Mouse (Mus musculus) limb, embryonic 11.5 days (tissue): Measurements from ENCODE around the gene Pcnt. TPM values are rescaled to one million over a fixed set of nuclear protein-coding genes. Genes with fewer than 3 reads are reported as not detected.

Source experiments
- ATAC-seq: fragments of 200-750 bp; cut with Nextera tagmentation; 2 replicates; pipeline ENCODE4 v1.8.0; 2017; ENCODE audit warnings: low read depth; ENCODE audit not compliant: insufficient number of reproducible peaks, low FRiP score, low TSS enrichment
- DNase-seq: peaks from one replicate; pipeline ENCODE4 v3.0.0-alpha.2; 2015; ENCODE audit warnings: low spot score
- H3K27ac ChIP-seq: fragments of 300-500 bp; sonication (generic); replicated peaks from 2 replicates; pipeline ENCODE4 v1.5.1; 2014; ENCODE audit warnings: low read depth, mild to moderate bottlenecking, low read length
- H3K27me3 ChIP-seq: fragments of 300-500 bp; sonication (generic); 2 replicates; pipeline ENCODE4 v1.6.1; 2014; ENCODE audit warnings: mild to moderate bottlenecking, low read length, mixed read lengths; ENCODE audit not compliant: control insufficient read depth, insufficient read depth
- H3K36me3 ChIP-seq: fragments of 300-500 bp; sonication (generic); 2 replicates; pipeline ENCODE4 v1.6.1; 2014; ENCODE audit warnings: mild to moderate bottlenecking, low read length, moderate library complexity, mixed read lengths; ENCODE audit not compliant: control insufficient read depth, insufficient read depth
- H3K4me1 ChIP-seq: fragments of 300-500 bp; sonication (generic); 2 replicates; pipeline ENCODE4 v1.6.1; 2014; ENCODE audit warnings: low read length, mixed read lengths; ENCODE audit not compliant: control insufficient read depth, insufficient read depth
- H3K4me2 ChIP-seq: fragments of 300-500 bp; sonication (generic); 2 replicates; pipeline ENCODE4 v1.6.1; 2014; ENCODE audit warnings: low read depth, mild to moderate bottlenecking, moderate library complexity; ENCODE audit not compliant: severe bottlenecking
- H3K4me3 ChIP-seq: fragments of 300-500 bp; sonication (generic); 2 replicates; pipeline ENCODE4 v1.5.1; 2014; ENCODE audit warnings: low read depth, low read length
- H3K9ac ChIP-seq: fragments of 300-500 bp; sonication (generic); 2 replicates; pipeline ENCODE4 v1.6.1; 2014; ENCODE audit warnings: mild to moderate bottlenecking, low read length
- H3K9me3 ChIP-seq: fragments of 300-500 bp; sonication (generic); 2 replicates; pipeline ENCODE4 v1.6.1; 2016; ENCODE audit warnings: low read length; ENCODE audit not compliant: control insufficient read depth
- WGBS: fragments of 180-500 bp; shearing (Covaris S2); extraction: QIAGEN DNeasy Blood & Tissue Kit; methylation state at CpG from one replicate; pipeline ENCODE4 v1.1.7; 2014; 5-methylcytosine and 5-hydroxymethylcytosine counted together
- polyA plus RNA-seq: library from polyadenylated mRNA; unstranded; fragments of >200 nt; fragmentation: Nextera tagmentation; extraction: Ambion mirVana; gene quantifications from 2 replicates; pipeline ENCODE4 v1.2.1, GENCODE M21; 2014

The Pcnt gene
- polyA plus RNA-seq, 1 experiment from 2014 or later: 19.0 TPM

DNA sequence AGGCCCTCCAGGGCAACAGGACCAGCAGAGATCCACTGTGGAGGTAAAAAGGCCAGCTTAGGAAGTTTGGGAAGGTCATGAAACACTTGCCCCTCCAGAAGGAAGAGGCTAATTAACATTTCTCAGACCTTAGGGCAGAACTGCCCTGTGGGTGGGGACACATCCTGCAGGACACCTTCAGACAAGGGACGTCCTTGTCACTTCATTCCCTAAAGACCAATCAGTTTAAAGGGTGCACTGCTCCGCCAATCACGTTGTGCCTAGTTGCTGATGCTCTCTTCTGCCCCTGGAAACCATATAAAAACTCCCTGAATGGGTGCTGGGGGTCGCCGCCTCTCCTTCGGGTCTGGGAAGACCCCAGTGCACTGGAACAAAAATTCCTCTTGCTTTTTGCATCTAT, 20.1 kb upstream of the Pcnt start:
- H3K9ac ChIP-seq: no peak overlapping the region
- no peak for ATAC-seq
- no peaks in the 10 kb centered on the region for H3K4me1 ChIP-seq
- WGBS: 88% methylated on average over 6 of the region's 6 CpGs
- no peak for DNase-seq
- H3K9me3 ChIP-seq: no peaks in the 10 kb centered on the region
- no peaks in the 10 kb centered on the region for H3K36me3 ChIP-seq
- H3K4me2 ChIP-seq: no peak overlapping the region
- no peak overlapping the region for H3K4me3 ChIP-seq
- no peak overlapping the region for H3K27ac ChIP-seq
- H3K27me3 ChIP-seq: no peaks in the 10 kb centered on the region

GRCm38 (mm10) chr10:76462312-76462711, 19.7 kb upstream of the Pcnt start:
- no peak overlapping the region for H3K4me3 ChIP-seq
- no peaks in the 10 kb centered on the region for H3K27me3 ChIP-seq
- no peak for DNase-seq
- H3K4me2 ChIP-seq: no peak overlapping the region
- no peak for ATAC-seq
- no peaks in the 10 kb centered on the region for H3K36me3 ChIP-seq
- 93% methylated on average over 7 of the region's 7 CpGs for WGBS
- H3K9me3 ChIP-seq: no peaks in the 10 kb centered on the region
- H3K27ac ChIP-seq: no peak overlapping the region
- no peaks in the 10 kb centered on the region for H3K4me1 ChIP-seq
- no peak overlapping the region for H3K9ac ChIP-seq

GRCm38 (mm10) chr10:76461255-76461654, 18.7 kb upstream of the Pcnt start:
- Histone ChIP-seq H3K4me2 (no peak overlapping the region), H3K9ac (no peak overlapping the region), H3K9me3 (no peaks in the 10 kb centered on the region), H3K36me3 (no peaks in the 10 kb centered on the region), H3K4me3 (no peak overlapping the region), H3K4me1 (no peaks in the 10 kb centered on the region), H3K27me3 (no peaks in the 10 kb centered on the region), H3K27ac (no peak overlapping the region)
- ATAC-seq (no peak), DNase-seq (no peak)
- 88% methylated on average over 1 of the region's 1 CpGs for WGBS

DNA sequence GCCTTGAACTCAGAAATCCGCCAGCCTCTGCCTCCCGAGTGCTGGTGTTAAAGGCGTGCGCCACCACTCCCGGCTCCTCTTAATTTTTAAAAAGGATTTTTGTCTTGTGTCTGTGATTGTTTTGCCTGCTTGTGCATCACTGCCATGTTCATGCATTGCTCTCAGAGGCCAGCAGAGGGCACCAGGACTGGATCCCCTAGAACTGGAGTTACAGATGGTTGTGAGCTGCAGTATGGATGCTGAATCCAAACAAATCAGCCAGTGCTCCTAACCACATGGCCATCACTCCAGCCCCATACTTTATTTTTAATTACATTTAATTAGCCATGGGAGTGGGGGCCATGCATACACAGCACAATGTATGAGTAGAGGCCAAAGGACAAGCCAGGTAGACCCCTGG, 12.7 kb upstream of the Pcnt start:
- WGBS: 59% methylated on average over 4 of the region's 5 CpGs
- no peak overlapping the region for H3K4me3 ChIP-seq
- no peaks in the 10 kb centered on the region for H3K36me3 ChIP-seq
- no peaks in the 10 kb centered on the region for H3K27me3 ChIP-seq
- H3K4me2 ChIP-seq: no peak overlapping the region
- H3K27ac ChIP-seq: no peak overlapping the region
- no peak overlapping the region for H3K9ac ChIP-seq
- H3K9me3 ChIP-seq: no peaks in the 10 kb centered on the region
- peak; percentile 70 for DNase-seq
- H3K4me1 ChIP-seq: no peaks in the 10 kb centered on the region
- ATAC-seq: no peak

- no peak within 1 kb of the TSS for H3K9ac ChIP-seq
- no peak for ATAC-seq
- 70% methylated on average over 5 of the region's 5 CpGs for WGBS
These were observed 6.3 kb upstream of the Pcnt start, which contains the start of gene 2610028H24Rik for GRCm38 (mm10) chr10:76448851-76449250. Gene 2610028H24Rik, plus strand, starts transcription at chr10:76449081.

DNA sequence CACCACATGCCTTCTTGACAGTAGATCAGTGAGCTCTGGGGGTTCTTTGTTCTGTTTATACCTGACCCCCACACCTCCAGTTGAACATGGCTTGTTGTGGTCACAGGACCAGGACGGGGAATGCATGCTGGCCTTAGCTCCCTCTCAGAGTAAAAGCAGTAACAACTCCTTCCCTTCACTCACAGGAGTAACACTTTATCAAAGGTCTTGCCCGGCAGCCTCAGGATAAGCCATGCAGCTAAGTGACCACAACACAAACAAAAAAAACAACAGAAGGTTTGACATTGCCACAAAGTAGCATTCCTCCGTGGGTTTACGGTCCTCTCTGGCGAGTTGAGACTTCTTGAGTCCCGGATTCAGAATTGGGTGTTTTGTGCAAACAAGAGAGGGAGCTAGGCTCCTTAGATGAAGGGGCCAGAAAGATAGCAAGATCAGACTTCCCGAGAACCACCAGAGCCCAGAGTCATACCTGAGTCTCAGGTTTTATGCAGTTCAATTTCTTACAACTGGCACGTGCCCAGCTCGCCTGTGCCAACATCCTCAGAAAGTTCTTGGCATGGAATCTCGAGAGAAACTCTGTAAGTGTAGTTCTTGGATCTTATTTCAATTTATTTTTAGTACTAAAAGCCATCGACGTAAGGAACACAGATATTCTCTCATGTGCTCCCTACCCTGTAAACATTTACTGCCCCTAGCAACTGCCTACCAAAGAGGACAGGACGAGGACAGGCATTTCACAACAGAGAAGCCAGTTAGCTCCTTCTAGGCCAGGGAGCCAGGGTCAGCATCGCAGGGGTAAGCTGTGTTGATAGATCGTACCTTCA, 5.0 kb upstream of the Pcnt start:
- H3K9ac ChIP-seq: no peak overlapping the region
- WGBS: 82% methylated on average over 15 of the region's 15 CpGs
- no peaks in the 10 kb centered on the region for H3K36me3 ChIP-seq
- no peak overlapping the region for H3K4me3 ChIP-seq
- ATAC-seq: no peak
- H3K27ac ChIP-seq: no peak overlapping the region
- H3K27me3 ChIP-seq: no peaks in the 10 kb centered on the region
- no peaks in the 10 kb centered on the region for H3K9me3 ChIP-seq
- DNase-seq: no peak
- H3K4me1 ChIP-seq: no peaks in the 10 kb centered on the region
- H3K4me2 ChIP-seq: no peak overlapping the region

More at GRCm38 (mm10) chr10:76448851-76449250, 6.3 kb upstream of the Pcnt start, which contains the start of gene 2610028H24Rik:
- no peaks in the 10 kb centered on the region for H3K36me3 ChIP-seq
- no peak for DNase-seq
- H3K27me3 ChIP-seq: no peaks in the 10 kb centered on the region
- no peak within 1 kb of the TSS for H3K4me3 ChIP-seq
- no peaks in the 10 kb centered on the region for H3K4me1 ChIP-seq
- H3K27ac ChIP-seq: no peak within 1 kb of the TSS
- H3K4me2 ChIP-seq: no peak within 1 kb of the TSS
- H3K9me3 ChIP-seq: no peaks in the 10 kb centered on the region

GRCm38 (mm10) chr10:76445996-76446681, 3.6 kb upstream of the Pcnt start:
- Histone ChIP-seq H3K36me3 (no peaks in the 10 kb centered on the region), H3K9me3 (no peaks in the 10 kb centered on the region), H3K4me3 (no peak overlapping the region), H3K4me2 (no peak overlapping the region), H3K27ac (no peak overlapping the region), H3K27me3 (no peaks in the 10 kb centered on the region), H3K9ac (no peak overlapping the region), H3K4me1 (peaks cover 3% of the 10 kb centered on the region; the same call in 1 of the 2 replicates)
- ATAC-seq (no peak), DNase-seq (no peak)
- 77% methylated on average over 4 of the region's 4 CpGs for WGBS

DNA sequence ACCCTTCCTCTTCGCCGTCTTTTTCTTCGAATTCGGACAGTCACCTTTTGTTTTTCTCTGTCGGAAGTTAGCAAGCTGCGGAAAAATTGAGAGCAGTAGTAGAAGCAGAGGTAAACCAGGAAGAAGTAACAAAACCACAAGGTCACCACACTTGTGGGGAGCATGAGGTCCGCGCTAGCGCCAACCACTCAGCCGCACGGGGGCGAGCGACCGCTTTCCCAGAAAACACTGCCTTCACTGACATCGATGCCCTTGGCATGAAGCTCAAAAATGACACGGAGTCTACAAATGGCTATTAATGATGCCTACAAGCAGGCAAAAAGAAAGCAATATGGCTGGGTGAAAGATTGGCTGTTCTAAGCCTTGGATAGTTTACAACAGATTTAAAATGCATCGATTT, 2.3 kb downstream of the Pcnt start, which contains the start of gene AC141477.1:
Gene AC141477.1 (minus strand): TSS at position 164 of the 400 bp plus-strand sequence.
- Histone ChIP-seq H3K27me3 (no peaks in the 10 kb centered on the region), H3K4me1 (peaks cover 3% of the 10 kb centered on the region; the same call in 1 of the 2 replicates), H3K27ac (no peak within 1 kb of the TSS), H3K4me2 (no peak within 1 kb of the TSS), H3K9ac (no peak within 1 kb of the TSS), H3K9me3 (no peaks in the 10 kb centered on the region), H3K4me3 (no peak within 1 kb of the TSS), H3K36me3 (peaks cover 23% of the 10 kb centered on the region)
- no peak for DNase-seq
- ATAC-seq: no peak
- WGBS: 96% methylated on average over 17 of the region's 17 CpGs
